Mouse (Mus musculus) liver, adult 2 months (tissue): Measurements from ENCODE around the gene Drap1.

ENCODE experiments used
- CTCF ChIP-seq: fragments of 200-500 bp; IDR thresholded peaks from 2 replicates; pipeline ENCODE4 v1.5.1; 2011; ENCODE audit warnings: low read depth, low read length, control low read depth
- POLR2A ChIP-seq: fragments of 200-500 bp; IDR thresholded peaks from 2 replicates; pipeline ENCODE4 v1.6.1; 2011; ENCODE audit warnings: low read length, control low read depth; ENCODE audit not compliant: insufficient read depth; ENCODE audit errors: extremely low read depth

DNA sequence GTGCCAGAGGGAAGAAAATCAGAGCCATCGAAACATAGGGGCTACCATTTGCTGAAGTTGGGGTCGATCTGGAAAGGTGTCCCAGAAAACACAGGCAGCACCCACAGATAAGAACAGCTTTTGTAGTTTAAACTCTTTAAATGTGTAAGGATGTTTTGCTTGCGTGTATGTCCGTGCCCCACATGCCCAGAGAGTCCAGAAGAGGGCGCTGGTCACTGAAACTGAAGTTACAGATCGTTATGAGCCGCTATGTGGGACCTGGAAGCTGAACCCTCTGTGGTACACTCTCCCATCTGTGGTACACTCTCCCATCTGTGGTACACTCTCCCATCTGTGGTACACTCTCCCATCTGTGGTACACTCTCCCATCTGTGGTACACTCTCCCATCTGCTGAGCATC, 17.6 kb downstream of the Drap1 start:
- TF ChIP-seq POLR2A (no peak), CTCF (peak; percentile 80)
